Mouse (Mus musculus) kidney, postnatal 0 days (tissue): ENCODE measurements around the gene Zfyve9. TPM values are rescaled to one million over a fixed set of nuclear protein-coding genes. Genes with fewer than 3 reads are reported as not detected.

Experiments used
- ATAC-seq: fragments of 200-750 bp; cut with Nextera tagmentation; replicated peaks from 2 replicates; pipeline ENCODE4 v1.8.0; 2017; ENCODE audit warnings: low read depth, moderate number of reproducible peaks, moderate TSS enrichment, moderate library complexity; ENCODE audit not compliant: low FRiP score
- DNase-seq: peaks from one replicate; pipeline ENCODE4 v3.0.0-alpha.2; 2016; ENCODE audit warnings: low spot score
- H3K27ac ChIP-seq: fragments of 300-500 bp; sonication (generic); 2 replicates; pipeline ENCODE4 v1.5.1; 2014; ENCODE audit warnings: mild to moderate bottlenecking
- H3K27me3 ChIP-seq: fragments of 300-500 bp; sonication (generic); 2 replicates; pipeline ENCODE4 v1.6.1; 2014; ENCODE audit warnings: low read length, mixed read lengths; ENCODE audit not compliant: insufficient read depth
- H3K36me3 ChIP-seq: fragments of 300-500 bp; sonication (generic); 2 replicates; pipeline ENCODE4 v1.6.1; 2014; ENCODE audit warnings: low read length, mixed read lengths; ENCODE audit not compliant: insufficient read depth
- H3K4me1 ChIP-seq: fragments of 300-500 bp; sonication (generic); replicated peaks from 2 replicates; pipeline ENCODE4 v1.6.1; 2014; ENCODE audit warnings: antibody characterized with exemption, low read length, mixed read lengths; ENCODE audit not compliant: insufficient read depth
- H3K4me2 ChIP-seq: fragments of 300-500 bp; sonication (generic); 2 replicates; pipeline ENCODE4 v1.6.1; 2014; ENCODE audit warnings: mild to moderate bottlenecking, low read length, moderate library complexity, mixed read lengths
- H3K4me3 ChIP-seq: fragments of 300-500 bp; sonication (generic); replicated peaks from 2 replicates; pipeline ENCODE4 v1.5.1; 2014; ENCODE audit warnings: low read depth, low read length
- H3K9ac ChIP-seq: fragments of 300-500 bp; sonication (generic); 2 replicates; pipeline ENCODE4 v1.6.1; 2014; ENCODE audit warnings: low read depth, low read length
- H3K9me3 ChIP-seq: fragments of 300-500 bp; sonication (generic); replicated peaks from 2 replicates; pipeline ENCODE4 v1.6.1; 2016; ENCODE audit warnings: low read length, inconsistent platforms, mixed read lengths
- CTCF ChIP-seq: IDR thresholded peaks from 2 replicates; pipeline ENCODE4 v1.5.1; 2016; ENCODE audit warnings: antibody characterized with exemption, low read depth, mild to moderate bottlenecking, moderate library complexity
- WGBS: fragments of 180-500 bp; shearing (Covaris S2); extraction: QIAGEN DNeasy Blood & Tissue Kit; methylation state at CpG from one replicate; pipeline ENCODE4 v1.1.7; 2014; 5-methylcytosine and 5-hydroxymethylcytosine counted together
- polyA plus RNA-seq: library from polyadenylated mRNA; unstranded; fragments of >200 nt; fragmentation: Nextera tagmentation; extraction: Ambion mirVana; gene quantifications from 2 replicates; pipeline ENCODE4 v1.2.1, GENCODE M21; 2015

The Zfyve9 gene
- 3.8 and 4.2 TPM in 2 replicates for polyA plus RNA-seq

GRCm38 (mm10) chr4:108780057-108780863 lies at the start of gene Zfyve9:
TSS of gene Zfyve9 (minus strand) at chr4:108780798.
- H3K4me1 ChIP-seq = no peaks in the 10 kb centered on the region
- WGBS = under 1% methylated on average over 88 of the region's 111 CpGs
- peak; percentile 48 for TF ChIP-seq CTCF

GRCm38 (mm10) chr4:108826643-108827042 lies 46.0 kb upstream of the Zfyve9 start:
- Histone ChIP-seq H3K4me3 (no peak overlapping the region), H3K27me3 (no peaks in the 10 kb centered on the region), H3K4me2 (no peak overlapping the region), H3K9ac (no peak overlapping the region), H3K4me1 (peaks cover 1% of the 10 kb centered on the region; the same call in 1 of the 2 replicates), H3K9me3 (no peaks in the 10 kb centered on the region), H3K36me3 (peaks cover 41% of the 10 kb centered on the region; the same call in 1 of the 2 replicates), H3K27ac (no peak overlapping the region)
- 84% methylated on average over 2 of the region's 2 CpGs for WGBS
- ATAC-seq (no peak), DNase-seq (no peak)
- no peak for TF ChIP-seq CTCF

More at GRCm38 (mm10) chr4:108780057-108780863, at the start of gene Zfyve9:
- H3K4me3 ChIP-seq = peak within 1 kb of the TSS; percentile 77
- peak within 1 kb of the TSS; percentile 90 for H3K27ac ChIP-seq
- DNase-seq (peak; percentile 85), ATAC-seq (peak; percentile 91)
- H3K9me3 ChIP-seq = no peaks in the 10 kb centered on the region
- no peaks in the 10 kb centered on the region for H3K27me3 ChIP-seq
- peak within 1 kb of the TSS; percentile 73 for H3K4me2 ChIP-seq
- H3K36me3 ChIP-seq = no peaks in the 10 kb centered on the region
- peak within 1 kb of the TSS; percentile 87 for H3K9ac ChIP-seq

GRCm38 (mm10) chr4:108826096-108826495 lies 45.5 kb upstream of the Zfyve9 start:
- Histone ChIP-seq H3K27ac (no peak overlapping the region), H3K4me2 (no peak overlapping the region), H3K4me3 (no peak overlapping the region), H3K9ac (no peak overlapping the region), H3K9me3 (no peaks in the 10 kb centered on the region), H3K27me3 (no peaks in the 10 kb centered on the region), H3K4me1 (no peaks in the 10 kb centered on the region), H3K36me3 (peaks cover 41% of the 10 kb centered on the region; the same call in 1 of the 2 replicates)
- no peak for TF ChIP-seq CTCF
- 90% methylated on average over 1 of the region's 1 CpGs for WGBS
- ATAC-seq = no peak
- no peak for DNase-seq

GRCm38 (mm10) chr4:108825677-108826076 lies 45.1 kb upstream of the Zfyve9 start:
- peaks cover 42% of the 10 kb centered on the region; the same call in 1 of the 2 replicates for H3K36me3 ChIP-seq
- 85% methylated on average over 3 of the region's 3 CpGs for WGBS
- ATAC-seq (no peak), DNase-seq (no peak)
- H3K27ac ChIP-seq = no peak overlapping the region
- TF ChIP-seq CTCF = no peak
- no peaks in the 10 kb centered on the region for H3K4me1 ChIP-seq
- no peak overlapping the region for H3K9ac ChIP-seq
- H3K4me3 ChIP-seq = no peak overlapping the region
- H3K9me3 ChIP-seq = no peaks in the 10 kb centered on the region
- H3K27me3 ChIP-seq = no peaks in the 10 kb centered on the region
- H3K4me2 ChIP-seq = no peak overlapping the region

GRCm38 (mm10) chr4:108811550-108811949 lies 31.0 kb upstream of the Zfyve9 start:
- Histone ChIP-seq H3K9me3 (no peaks in the 10 kb centered on the region), H3K4me2 (no peak overlapping the region), H3K9ac (no peak overlapping the region), H3K4me3 (no peak overlapping the region), H3K27ac (no peak overlapping the region), H3K36me3 (no peaks in the 10 kb centered on the region), H3K4me1 (no peaks in the 10 kb centered on the region), H3K27me3 (no peaks in the 10 kb centered on the region)
- TF ChIP-seq CTCF = no peak
- ATAC-seq = no peak
- 65% methylated on average over 6 of the region's 6 CpGs for WGBS
- no peak for DNase-seq

- no peaks in the 10 kb centered on the region for H3K27me3 ChIP-seq
- no peaks in the 10 kb centered on the region for H3K36me3 ChIP-seq
- DNase-seq = no peak
- H3K9ac ChIP-seq = no peak overlapping the region
- H3K4me3 ChIP-seq = no peak overlapping the region
- H3K4me2 ChIP-seq = no peak overlapping the region
- no peak overlapping the region for H3K27ac ChIP-seq
- TF ChIP-seq CTCF = no peak
- no peaks in the 10 kb centered on the region for H3K4me1 ChIP-seq
- H3K9me3 ChIP-seq = no peaks in the 10 kb centered on the region
- WGBS = 58% methylated on average over 4 of the region's 4 CpGs
- peak; percentile 25; the same call in 1 of the 2 replicates for ATAC-seq
Measured at GRCm38 (mm10) chr4:108811142-108811541, 30.5 kb upstream of the Zfyve9 start.
